Mouse (Mus musculus) bone marrow macrophage, adult 2 months (primary cell): Measurements from ENCODE around the gene Pirt.

Source experiments
- CTCF ChIP-seq: IDR thresholded peaks from 2 replicates; pipeline ENCODE4 v1.5.1; 2012; ENCODE audit warnings: low read depth, mild to moderate bottlenecking, low read length, moderate library complexity
- POLR2A ChIP-seq: IDR thresholded peaks from 2 replicates; pipeline ENCODE4 v1.6.1; 2012; ENCODE audit warnings: mild to moderate bottlenecking, low read depth, low read length, borderline replicate concordance

GRCm38 (mm10) chr11:66968575-66968974, 56.8 kb downstream of the Pirt start:
- no peak for TF ChIP-seq CTCF
- TF ChIP-seq POLR2A, result no peak
